Mouse (Mus musculus) cerebellum, adult (tissue): ENCODE data around the gene B3gat3.
"Not testable (repeated sequence)": the region's sequence is repeated elsewhere in the genome, so short reads cannot be mapped to it uniquely, and the experiment has no call there.

Source experiments
- ATAC-seq: cut with Nextera tagmentation; 2 replicates; pipeline ENCODE4 v1.9.2; 2017; ENCODE audit warnings: mild to moderate bottlenecking, moderate library complexity, mixed read lengths; ENCODE audit not compliant: insufficient number of reproducible peaks, low FRiP score, low TSS enrichment

The B3gat3 gene

DNA sequence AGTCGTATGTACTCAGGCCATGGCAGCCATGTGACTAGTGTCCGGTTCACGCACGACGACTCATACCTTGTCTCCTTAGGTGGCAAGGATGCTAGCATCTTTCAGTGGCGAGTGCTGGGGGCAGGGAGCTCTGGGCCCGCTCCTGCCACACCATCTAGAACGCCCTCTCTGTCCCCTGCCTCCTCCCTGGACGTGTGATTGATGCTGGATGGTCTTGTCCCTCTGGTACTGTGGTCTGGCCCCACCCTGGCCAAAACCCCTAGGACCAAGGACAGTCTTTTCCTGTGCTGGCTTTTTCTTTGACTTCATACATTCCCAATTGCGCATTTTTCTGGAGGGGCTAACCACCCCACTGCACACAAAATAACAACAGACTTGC is 21.0 kb downstream of the B3gat3 start:
- ATAC-seq, result no peak

DNA sequence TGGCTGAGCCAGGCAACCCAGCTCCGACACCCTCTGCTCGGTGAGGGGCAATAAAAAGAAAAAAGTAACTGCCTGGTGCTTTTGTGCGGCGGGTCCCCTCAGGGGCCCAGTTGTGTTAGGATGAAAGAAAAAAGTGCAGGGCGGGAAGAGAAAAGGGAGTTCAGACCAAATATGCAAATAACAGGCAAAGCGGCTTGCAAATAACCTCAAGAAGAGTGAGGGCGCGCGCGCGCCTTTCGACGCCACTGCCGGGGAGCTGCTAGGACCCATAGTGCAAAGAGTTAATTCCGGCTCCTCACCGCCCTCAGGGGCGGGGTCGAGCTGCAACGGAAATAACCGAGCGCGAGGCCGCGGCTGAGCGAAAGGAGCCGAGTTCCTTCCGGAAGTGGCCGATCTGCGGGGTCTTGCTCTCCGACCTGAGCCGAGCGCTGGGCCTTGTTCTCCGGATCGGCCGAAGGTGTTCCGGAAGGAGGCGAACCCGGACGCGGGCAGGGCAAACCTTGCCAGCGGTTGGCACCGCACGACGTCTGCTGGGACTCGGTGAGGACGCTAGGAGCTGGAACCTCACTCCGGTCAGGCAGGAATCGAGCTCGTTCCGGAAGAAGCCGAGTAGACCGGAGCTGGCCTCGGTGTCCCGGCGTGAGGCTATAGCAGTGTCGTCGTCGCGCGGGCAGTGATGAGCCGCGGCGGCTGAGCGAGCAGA is 21.5 kb downstream of the B3gat3 start, which contains the start of gene Mta2:
Mta2 (plus strand) TSS at position 361 of the 703 bp plus-strand sequence.
- ATAC-seq, result peak; percentile 91

DNA sequence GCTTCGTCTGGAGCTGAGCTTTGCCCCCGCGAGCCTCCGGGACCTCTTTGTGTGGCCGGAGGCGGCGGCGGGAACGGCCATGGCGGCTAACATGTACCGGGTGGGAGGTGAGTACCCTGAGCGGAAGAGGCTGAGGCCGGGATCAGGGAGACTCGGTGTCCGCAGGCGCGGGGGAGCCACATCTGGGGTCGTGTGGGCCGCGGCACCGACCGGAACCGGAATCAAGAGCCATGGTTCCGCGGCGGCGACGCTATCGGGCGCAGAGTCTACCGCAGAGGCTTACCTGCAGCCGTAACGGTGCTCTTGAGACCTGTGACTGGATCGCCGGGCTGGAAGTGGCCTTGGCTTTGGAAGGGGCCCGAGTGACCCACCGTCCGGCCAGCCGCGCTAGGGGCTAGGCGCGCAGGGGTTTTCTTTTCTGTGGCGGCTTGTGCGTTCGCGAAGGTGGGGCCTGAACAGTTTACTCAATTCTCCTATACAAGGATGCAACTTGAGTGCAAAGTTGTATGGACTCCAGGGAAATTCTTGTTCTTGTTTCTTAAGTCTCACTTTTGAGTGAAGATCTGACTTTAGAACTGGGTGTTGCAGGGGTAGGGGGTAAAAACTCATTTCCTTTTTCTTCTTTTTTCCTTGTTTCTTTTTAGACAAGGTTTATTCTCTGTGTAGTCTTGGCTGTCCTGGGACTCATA is 22.2 kb downstream of the B3gat3 start:
- ATAC-seq, result peak; percentile 37; the same call in 1 of the 2 replicates

DNA sequence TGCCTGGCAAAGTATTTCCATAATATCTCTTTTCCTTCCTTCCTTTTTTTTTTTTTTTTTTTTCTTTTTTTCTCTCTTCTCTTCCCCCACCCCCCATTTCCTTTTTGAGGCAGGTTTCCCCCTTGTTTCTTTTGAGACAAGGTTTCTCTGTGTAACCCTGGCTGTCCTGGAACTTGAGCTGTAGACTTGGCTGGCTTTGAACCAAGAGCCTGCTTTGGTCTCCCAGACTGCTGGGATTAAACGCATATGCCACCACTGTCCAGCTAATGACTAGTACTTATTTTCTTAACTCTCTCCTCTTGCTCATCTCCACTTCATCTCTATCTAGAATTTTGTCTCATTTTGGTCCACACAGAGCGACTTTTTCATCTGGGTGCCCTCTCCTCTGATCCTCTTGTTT is 22.9 kb downstream of the B3gat3 start:
- no peak for ATAC-seq

DNA sequence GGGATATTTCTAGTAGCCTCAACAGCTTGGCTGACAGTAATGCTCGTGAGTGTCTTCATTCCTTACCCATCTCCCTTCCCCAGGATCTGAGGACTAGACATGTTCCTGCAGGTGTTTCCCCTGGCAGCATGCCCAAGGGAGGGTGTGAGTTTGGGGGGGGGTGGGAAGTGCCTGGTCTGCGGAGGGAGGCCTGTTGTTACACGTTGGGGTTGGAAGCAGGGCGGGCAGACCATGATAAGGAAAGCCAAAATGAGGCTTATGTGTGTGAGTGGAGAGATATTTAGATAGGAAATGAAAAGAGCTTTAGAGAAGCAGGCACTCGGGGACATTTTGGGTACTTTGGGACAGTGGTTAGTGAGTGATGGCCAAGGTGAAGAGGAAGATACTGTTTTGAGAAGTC is 23.9 kb downstream of the B3gat3 start:
- no peak for ATAC-seq

DNA sequence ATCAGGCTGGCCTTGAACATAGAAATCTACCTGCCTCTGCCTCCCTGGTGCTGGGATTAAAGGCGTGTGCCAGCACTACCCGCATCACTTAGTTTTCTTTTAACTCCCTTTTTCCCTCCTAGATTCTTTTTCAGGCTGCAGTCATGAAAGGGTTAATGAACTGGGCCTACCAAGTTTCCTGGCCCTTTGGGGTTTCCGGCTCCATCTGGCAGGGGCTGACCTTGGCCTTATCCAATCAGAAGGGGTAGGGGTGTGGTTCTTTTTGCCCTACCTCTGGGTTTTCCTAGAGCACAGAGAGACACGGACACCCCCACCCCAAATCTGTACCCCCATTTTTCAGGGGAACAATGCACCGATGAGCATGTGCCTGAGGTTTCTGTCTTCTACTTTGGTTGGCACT is 24.6 kb downstream of the B3gat3 start:
- ATAC-seq, result no peak

DNA sequence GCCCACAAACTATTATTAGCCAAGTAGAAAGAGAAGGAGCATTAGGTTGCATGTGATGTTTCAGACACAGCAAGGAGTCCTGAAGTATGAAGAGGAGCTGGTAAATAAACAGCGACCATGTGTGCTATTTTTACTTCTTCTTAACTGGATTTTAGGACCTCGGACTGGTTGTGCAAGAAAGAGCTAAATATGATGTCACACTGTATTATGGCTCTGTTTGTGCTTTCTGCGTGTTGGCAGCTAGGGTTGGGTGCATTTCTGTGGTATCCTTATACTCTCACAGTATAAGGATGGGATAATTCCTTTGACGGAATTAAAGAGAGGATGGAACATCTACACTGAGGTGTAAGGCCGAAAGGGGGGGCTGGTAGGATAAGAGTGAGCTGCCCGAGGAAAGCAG is 25.1 kb downstream of the B3gat3 start:
- no peak for ATAC-seq

DNA sequence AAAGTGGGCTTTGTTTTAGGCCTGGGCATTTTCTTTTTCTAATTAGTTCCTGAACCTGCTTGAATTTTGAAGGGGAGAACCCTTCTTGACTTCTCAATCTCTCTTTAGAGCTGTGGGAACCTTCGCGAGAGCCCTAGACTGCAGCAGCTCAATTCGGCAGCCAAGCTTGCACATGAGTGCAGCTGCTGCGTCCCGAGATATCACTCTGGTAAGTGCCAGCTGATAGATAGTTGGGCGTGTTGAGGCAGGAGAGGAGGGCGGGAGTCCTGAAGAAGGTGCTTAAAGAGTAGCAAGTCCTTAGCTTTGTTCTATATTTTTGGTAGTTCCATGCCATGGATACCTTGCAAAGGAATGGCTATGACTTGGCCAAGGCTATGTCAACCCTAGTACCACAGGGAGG is 26.8 kb downstream of the B3gat3 start:
- no peak for ATAC-seq

DNA sequence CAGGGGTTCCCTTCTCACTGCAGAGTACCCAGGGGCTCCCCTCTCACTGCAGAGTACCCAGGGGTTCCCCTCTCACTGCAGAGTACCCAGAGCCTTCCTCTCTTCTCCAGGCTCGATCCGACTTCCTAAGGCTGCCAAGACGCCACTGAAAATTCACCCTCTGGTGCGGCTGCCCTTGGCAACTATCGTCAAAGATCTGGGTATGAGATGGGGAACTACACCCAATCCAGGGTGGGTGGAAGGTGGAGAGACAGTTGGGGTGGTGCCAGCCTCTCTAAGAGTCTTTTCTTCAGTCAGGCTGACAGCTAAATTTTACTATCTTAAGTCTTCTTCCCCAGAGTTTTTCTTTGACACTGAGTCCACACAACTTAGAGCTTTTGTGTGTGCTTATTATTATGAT is 30.0 kb downstream of the B3gat3 start:
- ATAC-seq, result no peak

DNA sequence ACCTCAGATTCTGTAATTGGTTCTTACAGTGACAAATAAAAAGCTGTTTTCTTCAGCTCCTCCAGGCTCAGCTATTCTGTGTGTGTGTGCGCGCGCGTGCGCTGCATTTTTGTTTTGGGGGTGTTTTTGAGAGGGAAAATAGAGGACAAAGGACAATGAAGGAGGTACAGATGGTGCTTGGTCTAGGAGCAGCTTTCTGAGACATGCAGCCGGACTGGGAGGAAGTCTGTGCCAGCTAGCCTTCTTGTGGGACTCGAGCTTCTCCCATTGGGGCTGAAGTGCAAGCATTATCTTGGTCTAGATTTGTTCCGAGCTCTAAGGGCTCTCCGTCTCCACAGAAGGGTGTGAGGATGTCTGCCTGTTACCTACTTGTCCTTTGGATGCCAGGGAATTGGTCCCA is 32.1 kb downstream of the B3gat3 start:
- no peak for ATAC-seq

DNA sequence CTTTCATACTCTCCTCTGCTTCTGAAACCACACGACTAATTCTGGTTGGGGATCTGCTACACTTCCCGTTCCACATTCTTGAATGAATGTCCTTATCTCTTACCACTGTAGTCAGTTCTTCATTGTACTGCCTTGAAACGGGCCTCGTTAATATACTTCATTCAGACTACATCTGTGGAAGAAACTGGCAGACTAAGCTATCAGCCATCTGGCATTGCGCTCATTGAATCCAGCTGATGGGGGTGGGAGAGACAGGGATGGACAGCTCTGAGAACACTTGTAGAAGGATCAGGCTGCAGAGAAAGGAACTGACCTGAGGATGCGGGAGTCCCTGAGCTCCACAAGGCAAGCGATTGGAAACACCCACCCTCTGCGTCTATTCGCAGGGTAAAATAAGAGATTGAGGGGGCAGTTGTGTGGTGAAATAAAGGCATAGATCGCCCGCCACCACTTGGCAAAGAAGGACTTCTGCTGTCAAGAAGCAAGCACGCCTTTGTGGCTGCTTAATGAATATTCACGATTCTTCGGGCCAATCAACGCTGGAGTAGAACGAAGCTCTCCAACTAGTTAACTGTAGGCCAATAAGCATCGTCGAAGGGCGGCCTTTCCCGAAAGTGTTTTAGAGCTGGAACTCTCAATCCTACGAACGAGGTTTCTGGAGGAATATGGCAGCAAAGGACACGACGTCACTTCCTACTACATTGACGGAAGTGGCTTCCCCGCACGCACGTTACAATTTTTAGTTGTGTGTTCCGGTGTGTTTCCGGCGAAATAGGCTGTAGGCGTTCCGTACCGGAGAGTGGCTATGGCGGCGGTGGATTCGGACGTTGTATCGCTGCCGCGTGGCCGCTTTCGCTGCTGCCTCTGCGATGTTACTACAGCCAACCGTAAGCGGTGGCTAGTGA is 33.2 kb downstream of the B3gat3 start, which contains the start of gene Tut1:
Tut1 (plus strand) TSS at position 713 of the 905 bp plus-strand sequence.
- ATAC-seq, result peak; percentile 89

DNA sequence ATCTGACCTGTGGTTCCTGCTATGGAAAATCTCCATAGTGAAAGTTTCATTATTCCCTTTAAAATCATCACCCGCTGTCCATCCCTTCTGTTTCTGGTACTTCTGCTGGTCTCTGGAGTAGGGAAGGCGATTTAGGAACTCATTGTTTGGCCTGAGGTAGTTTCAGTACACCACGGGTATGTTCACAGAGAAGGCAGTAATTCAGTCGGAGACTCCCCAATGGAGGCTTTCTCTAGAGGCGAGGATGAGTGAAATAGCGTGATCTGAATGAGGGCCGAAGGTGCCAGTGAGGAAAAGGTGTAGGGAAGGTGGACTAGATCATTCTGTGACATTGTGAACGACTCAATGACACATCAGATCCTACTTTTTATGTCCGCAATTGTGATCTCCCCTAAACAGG is 34.0 kb downstream of the B3gat3 start:
- no peak for ATAC-seq

DNA sequence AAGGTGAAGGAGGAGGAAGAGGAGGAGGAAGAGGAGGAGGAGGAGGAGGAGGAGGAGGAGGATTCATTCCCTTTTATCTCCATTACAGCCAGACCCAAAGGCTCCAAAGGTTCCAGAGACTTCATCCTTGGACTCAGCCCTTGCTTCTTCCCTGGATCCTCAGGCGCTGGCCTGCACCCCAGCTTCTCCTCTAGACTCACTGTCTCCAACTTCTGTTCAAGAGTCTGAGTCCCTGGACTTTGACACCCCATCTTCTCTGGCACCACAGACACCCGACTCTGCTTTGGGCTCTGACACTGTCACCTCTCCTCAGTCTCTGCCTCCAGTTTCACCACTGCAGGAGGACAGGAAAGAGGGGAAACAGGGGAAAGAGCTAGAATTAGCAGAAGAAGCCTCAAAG is 42.1 kb downstream of the B3gat3 start:
- no peak for ATAC-seq

DNA sequence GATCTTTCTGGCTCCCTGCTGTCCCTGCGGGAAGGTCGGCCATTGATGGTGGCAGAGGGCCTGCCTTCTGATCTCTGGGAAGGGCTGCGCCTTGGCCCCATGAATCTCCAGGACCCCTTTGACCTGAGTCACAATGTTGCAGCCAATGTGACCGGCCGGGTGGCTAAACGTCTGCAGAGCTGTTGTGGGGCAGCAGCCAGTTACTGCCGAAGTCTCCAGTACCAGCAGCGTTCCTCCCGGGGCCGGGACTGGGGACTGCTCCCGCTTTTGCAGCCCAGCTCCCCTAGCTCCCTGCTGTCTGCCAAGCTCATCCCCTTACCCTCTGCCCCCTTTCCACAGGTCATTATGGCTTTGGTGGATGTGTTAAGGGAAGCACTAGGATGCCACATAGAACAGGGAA is 44.9 kb downstream of the B3gat3 start:
- no peak for ATAC-seq

DNA sequence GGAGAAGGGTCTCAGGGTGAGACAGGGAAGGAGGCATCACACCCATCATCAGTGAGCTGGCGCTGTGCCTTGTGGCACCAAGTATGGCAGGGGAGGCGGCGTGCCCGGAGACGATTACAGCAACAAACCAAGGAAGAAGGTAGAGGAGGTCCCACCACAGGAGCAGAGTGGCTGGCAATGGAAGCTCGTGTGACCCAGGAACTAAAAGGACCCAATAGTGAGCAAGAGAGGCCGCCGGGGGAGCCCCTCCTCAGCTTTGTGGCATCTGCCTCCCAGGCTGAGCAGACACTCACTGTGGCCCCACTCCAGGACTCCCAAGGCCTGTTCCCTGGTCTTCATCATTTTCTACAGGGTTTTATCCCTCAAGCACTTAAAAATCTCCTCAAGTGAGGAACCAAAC is 45.6 kb downstream of the B3gat3 start:
- ATAC-seq, result no peak

DNA sequence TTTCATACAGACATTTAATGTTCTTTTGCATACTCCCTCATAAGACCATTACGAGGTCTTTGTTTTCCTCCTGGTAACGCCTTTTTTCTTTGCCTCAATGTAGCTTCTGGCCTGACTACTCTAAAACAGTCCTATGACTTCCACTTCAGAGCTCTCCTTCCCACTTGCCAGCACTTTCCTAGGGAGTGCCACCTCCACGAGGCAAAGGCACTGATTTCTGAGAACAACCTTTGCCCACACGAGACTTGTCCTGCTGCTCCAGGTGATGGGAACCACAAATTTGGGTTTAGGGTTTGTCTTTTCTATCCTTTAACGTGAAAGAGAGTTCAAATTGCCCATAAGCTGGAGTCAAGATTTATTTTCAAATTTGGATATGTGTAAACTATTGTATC is 46.0 kb downstream of the B3gat3 start:
- ATAC-seq, result no peak

DNA sequence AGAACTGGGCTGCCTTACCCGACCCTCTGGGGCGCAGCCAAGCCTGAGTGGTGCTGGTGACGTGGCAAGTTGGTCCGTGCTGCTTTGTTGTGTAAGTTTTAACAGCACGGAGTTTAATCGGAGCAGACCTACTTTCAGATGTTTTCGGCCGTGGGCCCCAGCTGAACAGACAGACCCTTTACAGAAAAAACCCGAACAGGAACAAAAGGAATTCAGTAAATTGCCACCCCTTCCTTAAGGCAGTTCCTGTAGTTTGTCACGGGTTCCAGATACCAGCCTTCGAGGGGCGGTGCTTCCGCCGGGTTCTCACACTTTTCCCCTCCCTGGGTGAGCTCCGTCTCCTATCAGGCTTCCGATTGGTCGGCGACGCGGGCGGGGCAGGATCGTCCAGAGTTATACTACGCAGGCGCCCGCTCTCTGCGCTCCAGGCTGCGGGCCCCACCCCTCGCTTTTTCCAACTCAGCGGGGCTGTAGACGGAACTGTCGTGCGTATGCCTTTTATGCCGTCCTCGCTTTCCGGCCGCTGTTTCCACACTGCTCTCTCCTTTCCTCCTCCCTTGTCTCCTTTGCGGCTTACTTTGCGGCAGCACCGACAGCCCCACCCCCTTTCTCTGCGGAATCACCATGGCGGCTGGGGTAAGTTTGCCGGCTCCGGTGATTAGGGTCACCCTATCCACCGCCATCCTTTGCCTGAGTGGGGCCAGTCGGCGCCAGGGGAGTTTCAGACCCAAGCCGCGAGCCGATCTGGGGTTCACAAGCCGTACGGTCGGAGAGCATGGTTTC is 46.6 kb downstream of the B3gat3 start, which contains the start of gene Eef1g:
Eef1g (plus strand) TSS at position 452 of the 783 bp plus-strand sequence.
- peak; percentile 93 for ATAC-seq

DNA sequence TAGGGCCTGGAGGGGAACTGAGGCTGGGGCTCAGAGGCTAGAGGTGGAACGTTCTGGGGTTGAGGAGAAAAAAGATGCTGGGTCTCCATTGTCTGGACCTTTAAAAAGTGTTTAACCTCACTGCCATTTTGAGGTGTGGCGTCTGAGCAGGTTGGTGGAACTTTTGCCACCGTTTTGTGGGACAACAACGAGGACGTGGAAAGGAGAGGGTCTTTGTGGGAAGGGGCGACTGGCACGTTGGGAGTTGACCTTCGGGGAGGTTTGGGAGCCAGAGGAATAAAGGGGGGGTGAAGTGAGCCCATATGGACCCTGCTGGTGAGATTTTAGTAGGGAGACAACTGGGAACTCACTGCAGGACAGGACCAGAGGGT is 47.2 kb downstream of the B3gat3 start:
- no peak for ATAC-seq

DNA sequence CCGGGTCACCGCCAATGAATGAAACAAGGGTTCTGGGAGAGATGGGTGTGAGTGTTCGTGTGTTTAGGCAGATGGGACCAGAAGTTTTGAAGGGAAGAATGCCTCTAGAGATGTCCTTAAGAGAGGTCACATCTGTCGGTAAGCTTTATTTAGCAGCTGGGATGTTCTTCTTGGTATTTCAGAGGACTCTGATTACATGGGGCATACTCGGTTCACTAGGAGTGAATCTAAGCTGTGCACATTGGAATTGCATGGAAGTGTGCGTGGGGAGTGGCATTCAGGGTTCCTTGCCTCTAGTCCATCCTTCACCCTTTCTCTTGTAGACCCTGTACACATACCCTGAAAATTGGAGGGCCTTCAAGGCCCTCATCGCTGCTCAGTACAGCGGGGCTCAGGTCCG is 47.7 kb downstream of the B3gat3 start:
- no peak for ATAC-seq

DNA sequence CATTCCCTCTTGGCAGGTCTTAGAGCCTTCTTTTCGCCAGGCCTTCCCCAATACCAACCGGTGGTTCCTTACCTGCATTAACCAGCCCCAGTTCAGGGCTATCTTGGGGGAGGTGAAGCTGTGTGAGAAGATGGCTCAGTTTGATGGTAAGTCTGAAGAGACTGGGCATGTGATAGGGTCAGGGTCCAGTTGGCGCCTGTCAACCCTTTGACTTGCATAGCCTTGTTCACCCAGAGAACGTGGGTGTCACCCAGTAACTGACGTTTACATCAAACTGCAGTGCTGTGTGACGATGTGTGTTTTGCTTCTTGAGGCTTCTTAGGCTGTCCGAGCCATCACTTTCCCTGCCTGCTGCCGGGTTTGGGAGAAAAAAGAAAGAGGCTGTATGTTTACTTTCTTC is 52.3 kb downstream of the B3gat3 start:
- not testable (repeated sequence) for ATAC-seq
